Mouse (Mus musculus): ENCODE results near the gene Trio.

The Trio gene

GRCm38 (mm10) chr15:27774481-27774880, 251.2 kb downstream of the Trio start:
- no peak for DNase-seq (ENCODE audit: low spot score in 2 of 2)

- no peak for DNase-seq (ENCODE audit: low spot score in 2 of 2)
These were observed 253.5 kb downstream of the Trio start for GRCm38 (mm10) chr15:27772125-27772627.

GRCm38 (mm10) chr15:27771581-27771980, 254.1 kb downstream of the Trio start:
- DNase-seq (ENCODE audit: low spot score in 2 of 2), result no peak

- no peak for DNase-seq (ENCODE audit: low spot score in 2 of 2)
These were observed 255.0 kb downstream of the Trio start for GRCm38 (mm10) chr15:27770513-27771196.

- DNase-seq (ENCODE audit: low spot score in 2 of 2), result no peak
These were observed 264.2 kb downstream of the Trio start for GRCm38 (mm10) chr15:27761416-27761815.

- DNase-seq (ENCODE audit: low spot score in 2 of 2), result no peak
These were observed 265.0 kb downstream of the Trio start for GRCm38 (mm10) chr15:27760655-27761054.

- no peak for DNase-seq (ENCODE audit: low spot score in 2 of 2)
These were observed 265.8 kb downstream of the Trio start for GRCm38 (mm10) chr15:27759890-27760289.

- DNase-seq (ENCODE audit: low spot score in 2 of 2), result no peak
These were observed 267.0 kb downstream of the Trio start for GRCm38 (mm10) chr15:27758680-27759079.

- no peak for DNase-seq (ENCODE audit: low spot score in 2 of 2)
These were observed 269.2 kb downstream of the Trio start for GRCm38 (mm10) chr15:27756426-27756825.

GRCm38 (mm10) chr15:27754571-27755260, 270.9 kb downstream of the Trio start:
- no peak for DNase-seq (ENCODE audit: low spot score in 2 of 2)

- DNase-seq (ENCODE audit: low spot score in 2 of 2), result no peak
These were observed 271.7 kb downstream of the Trio start for GRCm38 (mm10) chr15:27753923-27754322.

GRCm38 (mm10) chr15:27752677-27753342, 272.8 kb downstream of the Trio start:
- no peak for DNase-seq (ENCODE audit: low spot score in 2 of 2)

- DNase-seq (ENCODE audit: low spot score in 2 of 2), result peak; percentile 62 to 66
These were observed 273.8 kb downstream of the Trio start for GRCm38 (mm10) chr15:27751612-27752405.

- no peak for DNase-seq (ENCODE audit: low spot score in 2 of 2)
These were observed 276.9 kb downstream of the Trio start for GRCm38 (mm10) chr15:27748739-27749138.

- no peak for DNase-seq (ENCODE audit: low spot score in 2 of 2)
These were observed 278.1 kb downstream of the Trio start for GRCm38 (mm10) chr15:27747512-27747911.

GRCm38 (mm10) chr15:27744995-27745394, 280.7 kb downstream of the Trio start:
- no peak for DNase-seq (ENCODE audit: low spot score in 2 of 2)

GRCm38 (mm10) chr15:27740080-27740479, 285.6 kb downstream of the Trio start:
- peak in 1 of 2 experiments; percentile 15 for DNase-seq (ENCODE audit: low spot score in 2 of 2)

- DNase-seq (ENCODE audit: low spot score in 2 of 2), result no peak
These were observed 293.8 kb downstream of the Trio start for GRCm38 (mm10) chr15:27731818-27732217.

GRCm38 (mm10) chr15:27726228-27726627, 299.4 kb downstream of the Trio start:
- DNase-seq (ENCODE audit: low spot score in 2 of 2), result no peak

GRCm38 (mm10) chr15:27724796-27725680, 300.6 kb downstream of the Trio start:
- no peak for DNase-seq (ENCODE audit: low spot score in 2 of 2)

GRCm38 (mm10) chr15:27724298-27724697, 301.4 kb downstream of the Trio start:
- no peak for DNase-seq (ENCODE audit: low spot score in 2 of 2)

Measured in right cerebral cortex, postnatal 10 days (tissue).